Mouse (Mus musculus) layer of hippocampus, adult 9-11 months (tissue): ENCODE results near the gene Tsg101.
"Not testable (repeated sequence)": the region's sequence is repeated elsewhere in the genome, so short reads cannot be mapped to it uniquely, and the experiment has no call there.

Experiments used
- DNase-seq: peaks from one replicate; pipeline ENCODE4 v3.0.0; 2022

Gene Tsg101

DNA sequence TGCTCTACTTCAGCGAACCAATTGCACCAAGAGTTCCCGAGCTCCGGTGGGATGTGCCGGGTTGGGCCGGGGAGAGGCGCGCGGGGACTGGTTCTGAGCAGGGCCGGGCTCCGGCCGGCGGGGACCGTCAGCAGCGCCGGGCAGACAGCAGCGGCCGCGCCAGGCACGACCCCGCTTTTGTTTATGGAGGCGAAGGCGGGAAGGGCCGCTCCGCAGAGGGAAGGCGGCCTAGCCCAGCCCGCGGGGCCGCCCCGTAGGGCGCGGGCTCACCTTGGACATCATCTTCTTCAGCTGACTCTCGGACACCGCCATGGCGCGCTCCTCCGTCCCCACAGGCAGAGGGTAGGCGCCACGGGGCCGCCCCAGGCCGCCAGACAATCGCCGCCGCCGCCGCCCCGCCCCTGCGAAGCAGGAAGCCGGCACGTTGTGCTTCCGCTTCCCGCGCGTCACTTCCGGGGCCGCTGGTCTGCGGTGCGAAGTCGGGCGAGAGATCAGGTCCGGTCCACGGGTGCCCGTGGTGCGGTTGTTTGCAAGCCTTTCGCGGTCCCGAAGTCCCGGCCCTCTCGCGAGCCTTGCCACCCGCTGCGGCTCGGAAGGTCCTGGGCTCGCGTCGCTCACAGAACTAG, at the start of gene Tsg101:
Gene Tsg101 (minus strand): TSS at position 419 of the 626 bp plus-strand sequence.
- DNase-seq = peak; percentile 89

- no peak for DNase-seq
Measured at GRCm38 (mm10) chr7:46964070-46964469, 44.3 kb upstream of the Tsg101 start.

DNA sequence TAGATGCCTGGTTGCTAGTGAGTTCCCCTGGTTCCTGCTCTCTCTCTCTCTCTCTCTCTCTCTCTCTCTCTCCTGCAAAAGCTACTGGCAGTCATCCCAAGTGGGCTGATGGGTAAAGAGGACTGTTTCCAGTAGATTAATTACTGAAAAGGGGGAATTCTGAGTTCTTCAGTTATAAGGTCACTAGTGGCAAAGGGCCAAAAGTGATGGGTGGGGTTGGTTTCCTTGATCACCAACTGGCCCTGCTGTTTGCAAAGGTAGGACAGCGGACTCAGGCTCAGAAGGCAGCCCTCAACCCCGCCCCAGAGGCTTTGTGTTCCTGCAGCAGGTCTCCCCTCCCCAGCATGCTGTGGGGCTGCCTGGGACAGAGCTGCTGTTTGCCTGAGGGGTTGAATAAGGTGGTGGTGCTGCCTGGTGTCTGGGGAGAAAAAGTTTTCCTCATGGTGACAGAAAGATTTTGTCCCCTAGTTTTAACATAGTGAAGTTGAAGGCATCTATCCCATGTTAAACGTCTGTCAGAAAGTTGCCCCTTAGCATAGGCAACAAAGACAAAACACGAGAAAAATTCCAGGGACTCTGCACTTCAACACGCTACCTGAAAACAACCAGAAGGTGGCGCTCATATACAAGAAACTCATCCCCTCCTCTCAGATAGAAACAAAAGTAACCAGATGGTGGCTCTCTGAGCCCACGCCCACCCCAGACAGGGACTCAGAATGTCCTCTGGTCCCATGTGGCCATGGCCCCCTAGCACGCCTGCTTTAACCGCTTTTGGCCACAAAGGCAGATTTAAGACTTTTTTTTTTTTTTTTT, 43.2 kb upstream of the Tsg101 start:
- DNase-seq = peak; percentile 77

DNA sequence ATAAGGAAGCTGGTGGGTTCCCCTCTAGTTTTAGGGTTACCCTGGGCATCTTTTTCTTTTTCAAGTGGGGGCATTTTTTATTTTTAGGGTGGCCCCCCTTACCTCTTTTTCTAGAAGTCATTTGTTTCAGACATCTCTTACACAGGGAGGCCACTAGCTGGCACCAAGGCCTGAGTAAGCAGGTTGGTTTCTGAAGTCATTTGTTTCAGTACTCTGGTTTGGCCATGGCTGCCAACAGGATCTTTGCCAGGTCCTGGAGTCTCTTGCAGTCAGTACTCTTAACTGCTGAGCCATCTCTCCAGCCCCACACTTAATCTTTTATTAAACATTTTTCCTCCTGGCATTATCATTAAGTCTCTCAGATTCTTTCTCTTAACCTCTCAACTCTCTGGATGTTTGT, 42.4 kb upstream of the Tsg101 start:
- DNase-seq = no peak

DNA sequence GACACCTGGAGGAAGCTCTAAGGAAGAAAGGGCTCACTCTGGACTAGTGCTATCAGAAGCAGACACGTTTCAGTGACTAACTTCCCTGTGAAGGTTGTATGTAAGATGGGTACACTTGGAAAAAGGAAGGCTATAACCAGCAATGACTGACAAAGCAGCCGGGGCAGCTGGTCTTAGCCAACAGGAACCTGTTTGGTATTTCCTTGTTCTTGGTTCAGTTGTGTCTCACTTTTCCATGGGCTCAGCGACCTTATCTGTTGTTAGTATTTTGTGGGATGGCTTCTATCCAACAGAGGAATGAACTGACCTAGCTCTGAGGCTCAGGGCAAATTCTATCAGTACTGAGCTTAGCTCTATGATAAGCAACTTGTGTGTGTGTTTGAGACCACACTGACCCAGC, 41.2 kb upstream of the Tsg101 start:
- DNase-seq = no peak

DNA sequence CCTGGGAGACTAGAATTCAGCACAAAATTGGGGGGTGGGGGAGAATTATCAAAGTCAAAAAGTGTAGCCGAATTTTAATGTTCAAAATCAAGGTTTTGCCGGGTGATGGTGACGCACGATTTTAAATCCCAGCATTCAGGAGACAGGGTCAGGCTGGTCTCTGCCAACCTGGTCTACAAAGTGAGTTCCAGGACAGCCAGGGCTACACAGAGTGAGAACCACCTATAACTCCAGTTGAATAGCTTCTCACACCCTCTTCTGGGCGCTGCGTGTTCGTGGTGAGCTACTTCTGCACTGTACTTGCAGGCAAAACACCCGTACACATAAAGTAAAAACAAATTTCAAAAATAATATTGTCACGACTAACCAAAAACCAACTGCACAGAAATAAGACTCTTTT, 39.1 kb upstream of the Tsg101 start:
- DNase-seq = no peak

DNA sequence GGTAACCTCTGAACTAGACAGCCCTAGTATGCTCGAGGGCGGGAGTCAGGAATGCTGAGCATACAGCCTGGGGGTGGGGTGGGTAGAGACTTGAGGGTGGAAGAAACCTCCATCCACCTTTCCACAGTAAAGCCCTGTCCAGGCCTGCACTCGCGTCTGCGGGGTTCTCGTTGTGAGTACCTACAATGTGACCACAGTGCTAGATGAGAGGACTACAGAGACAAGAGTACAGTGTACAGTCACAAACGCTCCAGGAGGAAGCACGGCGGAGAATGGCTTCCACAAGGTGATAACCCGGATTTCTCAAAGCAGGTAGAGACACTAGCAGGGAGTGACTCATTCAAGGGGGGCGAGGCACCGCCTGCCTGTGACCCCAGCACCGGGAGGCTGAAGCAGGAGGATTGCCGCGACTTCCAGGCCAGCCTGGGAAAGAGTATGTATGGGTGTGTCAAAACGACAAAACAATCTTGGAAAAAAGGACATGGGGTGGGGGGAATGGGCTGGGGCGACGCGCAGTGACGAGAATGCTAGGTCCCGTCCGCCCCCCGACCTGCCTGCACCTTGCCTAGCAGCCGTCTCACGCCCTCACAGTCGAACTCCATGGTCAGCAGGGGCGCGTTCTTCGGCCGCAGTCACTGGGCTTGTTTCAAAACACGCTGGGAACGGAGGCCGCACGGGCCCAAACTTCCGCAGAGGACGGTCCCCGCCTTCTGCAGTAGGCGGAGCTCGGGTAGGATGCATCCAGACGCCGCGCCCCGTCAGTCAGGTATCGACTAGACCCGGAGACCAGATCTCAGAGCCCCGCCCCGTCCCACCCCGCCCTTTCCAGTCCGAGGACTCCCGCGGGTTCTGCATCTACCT, 38.3 kb upstream of the Tsg101 start, which contains the start of gene Uevld:
Gene Uevld (minus strand): TSS at position 697 of the 861 bp plus-strand sequence.
- peak; percentile 91 for DNase-seq

- DNase-seq = no peak
Measured at GRCm38 (mm10) chr7:46935847-46936246, 16.1 kb upstream of the Tsg101 start.

DNA sequence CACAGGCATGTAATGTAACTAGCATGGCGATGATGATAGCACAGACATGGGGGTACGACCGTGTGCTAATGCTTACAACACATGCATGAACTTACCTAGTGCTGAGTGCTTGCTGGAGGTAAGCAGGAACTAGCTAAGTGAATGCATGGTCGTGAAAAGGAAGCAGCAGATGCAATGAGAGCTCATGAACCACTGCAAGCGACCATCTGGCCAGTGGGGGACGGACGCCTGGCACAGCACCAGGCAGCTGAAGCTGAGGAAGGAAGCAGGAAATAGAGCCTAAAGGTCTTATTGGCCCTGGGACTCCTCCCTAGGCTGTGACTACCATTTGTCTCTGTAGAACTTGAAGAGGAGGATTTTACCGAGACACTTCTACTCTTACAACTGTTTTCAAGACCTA, 15.0 kb upstream of the Tsg101 start:
- no peak for DNase-seq

- no peak for DNase-seq
Measured at GRCm38 (mm10) chr7:46931370-46931769, 11.6 kb upstream of the Tsg101 start.

GRCm38 (mm10) chr7:46928291-46928690, 8.5 kb upstream of the Tsg101 start:
- DNase-seq = no peak

DNA sequence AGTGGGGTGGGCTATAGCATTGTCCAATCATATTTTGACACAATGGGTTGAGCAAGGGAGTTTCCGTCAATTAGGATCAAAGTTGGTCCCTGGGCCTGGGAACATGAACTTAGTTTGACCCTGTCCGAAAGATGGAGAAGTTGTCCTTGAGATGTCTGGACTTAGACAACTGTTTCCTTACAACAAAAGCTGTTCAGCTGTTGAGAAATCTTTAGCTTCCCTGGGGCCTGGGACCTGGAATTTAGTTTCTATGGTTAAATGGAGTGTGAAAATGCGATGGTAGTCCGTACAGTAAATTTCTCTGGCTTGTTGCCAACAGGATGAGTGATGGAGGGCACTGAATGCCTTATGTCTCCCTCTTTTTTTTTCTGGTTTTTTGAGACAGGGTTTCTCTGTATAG, 2.3 kb upstream of the Tsg101 start:
- no peak for DNase-seq

GRCm38 (mm10) chr7:46918678-46919371, 944 bp downstream of the Tsg101 start:
- no peak for DNase-seq

DNA sequence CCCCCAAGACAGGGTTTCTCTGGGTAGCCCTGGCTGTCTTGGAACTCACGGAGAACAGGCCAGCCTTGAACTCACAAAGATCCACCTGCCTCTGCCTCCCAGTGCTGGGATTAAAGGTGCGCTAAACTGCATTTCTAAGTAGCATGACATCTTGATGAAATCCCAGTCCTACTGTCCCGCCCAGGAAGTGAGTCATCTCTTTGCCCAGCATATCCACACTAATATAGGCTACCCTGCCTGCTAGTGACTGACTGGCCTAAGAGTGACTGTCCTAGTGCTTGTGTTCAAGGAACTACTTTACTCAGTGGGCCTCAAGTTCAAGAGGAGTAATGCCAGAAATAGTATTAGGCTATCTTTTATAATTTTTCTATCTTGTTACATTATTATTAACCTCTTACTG, 3.4 kb downstream of the Tsg101 start:
- DNase-seq = no peak

GRCm38 (mm10) chr7:46911250-46911649, 8.5 kb downstream of the Tsg101 start:
- no peak for DNase-seq

DNA sequence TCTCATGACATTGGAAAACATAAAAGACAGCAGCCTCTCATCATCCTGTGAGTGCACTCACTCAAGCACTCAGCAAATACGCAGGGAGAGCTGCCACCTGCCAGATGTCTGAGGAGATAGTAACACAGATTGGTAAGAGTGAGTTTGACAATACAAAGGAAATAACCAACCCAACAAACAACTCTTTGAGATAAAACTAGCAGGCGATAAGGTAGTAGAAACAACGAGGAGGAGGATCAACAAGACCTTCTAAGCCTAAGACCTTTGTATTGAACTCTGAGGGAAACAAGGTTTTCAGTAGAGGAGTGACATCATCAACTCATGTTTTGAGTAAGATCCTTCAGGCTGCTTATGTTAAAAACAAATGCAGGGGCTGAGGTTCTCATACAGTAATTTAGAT, 20.4 kb downstream of the Tsg101 start:
- DNase-seq = no peak

DNA sequence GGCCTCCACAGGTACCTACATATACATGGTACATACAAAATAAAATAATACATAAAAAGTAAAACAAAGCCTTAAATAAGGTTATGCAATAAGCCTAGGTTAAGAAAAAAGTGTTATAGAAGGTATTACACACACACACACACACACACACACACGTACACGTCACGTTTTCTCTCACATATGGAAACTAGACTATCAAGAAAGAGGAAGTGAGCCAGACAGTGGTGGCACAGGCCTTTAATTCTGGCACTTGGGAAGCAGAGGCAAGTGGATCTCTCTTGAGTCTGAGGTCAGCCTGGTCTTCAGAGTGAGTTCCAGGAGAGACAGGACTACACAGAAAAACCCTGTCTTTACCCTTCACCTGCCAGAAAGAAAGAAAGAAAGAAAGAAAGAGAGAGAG, 24.3 kb downstream of the Tsg101 start:
- no peak for DNase-seq

DNA sequence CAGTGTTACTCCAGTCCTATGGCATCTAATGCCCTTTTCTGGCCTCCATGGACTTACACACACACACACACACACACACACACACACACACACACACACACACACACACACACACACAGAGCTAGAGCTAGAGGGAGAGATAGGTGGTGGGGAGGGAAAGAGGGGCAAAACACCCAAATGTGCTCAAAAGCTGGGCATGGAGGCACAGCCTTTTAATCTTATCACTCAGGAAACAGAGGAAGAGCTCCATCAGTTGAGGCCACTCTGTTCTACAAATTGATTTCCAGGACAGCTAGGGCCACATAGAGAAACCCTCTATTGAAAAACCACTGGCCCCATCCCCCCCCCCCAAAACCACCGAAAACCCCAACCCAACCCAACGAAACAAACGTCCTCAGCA, 36.5 kb downstream of the Tsg101 start:
- DNase-seq = no peak

DNA sequence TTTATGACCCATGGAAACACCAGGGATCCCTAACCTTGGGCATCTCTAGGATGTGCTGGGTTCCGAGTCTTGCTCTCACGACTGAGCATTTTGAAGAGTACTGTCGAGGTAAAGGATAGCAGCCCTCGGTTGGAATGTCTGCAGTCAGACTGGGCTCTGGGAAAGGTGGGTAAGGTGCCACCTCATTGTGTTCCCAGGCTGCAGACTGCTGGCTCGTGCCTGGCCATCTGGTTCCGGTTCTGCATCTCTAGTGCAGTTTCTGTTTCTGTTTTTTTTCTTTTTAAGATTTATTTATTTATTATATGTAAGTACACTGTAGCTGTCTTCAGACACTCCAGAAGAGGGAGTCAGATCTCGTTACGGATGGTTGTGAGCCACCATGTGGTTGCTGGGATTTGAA, 37.8 kb downstream of the Tsg101 start:
- DNase-seq = not testable (repeated sequence)

- DNase-seq = no peak
Measured at GRCm38 (mm10) chr7:46880992-46881391, 38.8 kb downstream of the Tsg101 start.

DNA sequence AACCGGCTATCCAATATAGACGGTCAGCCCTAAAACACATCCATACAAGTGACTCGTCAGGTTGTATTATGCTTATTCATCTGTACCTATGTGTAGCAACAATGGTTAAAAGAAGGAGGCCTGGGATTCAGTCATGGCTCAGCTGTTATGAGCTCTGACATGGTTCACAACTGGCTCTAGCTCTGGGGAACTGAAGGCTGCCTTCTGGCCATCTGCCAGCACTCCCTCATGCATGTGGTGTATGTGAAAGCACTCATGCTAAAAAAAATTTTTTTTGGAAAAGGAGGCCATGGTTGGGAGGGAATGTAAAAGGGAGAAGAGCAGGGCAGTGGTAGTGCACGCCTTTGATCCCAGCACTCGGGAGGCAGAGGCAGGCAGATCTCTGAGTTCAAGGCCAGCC, 39.9 kb downstream of the Tsg101 start:
- DNase-seq = no peak

GRCm38 (mm10) chr7:46877255-46877654, 42.5 kb downstream of the Tsg101 start:
- DNase-seq = no peak

GRCm38 (mm10) chr7:46876841-46877240, 42.9 kb downstream of the Tsg101 start:
- DNase-seq = no peak
